Mouse (Mus musculus) ES-E14 (cell line): ENCODE results near the gene Trim2.

Experiments
- HCFC1 ChIP-seq: IDR thresholded peaks from 2 replicates; pipeline ENCODE4 v1.6.1; 2012; ENCODE audit warnings: low read length, inconsistent platforms, borderline replicate concordance; ENCODE audit not compliant: insufficient read depth
- MAFK ChIP-seq: IDR thresholded peaks from 2 replicates; pipeline ENCODE4 v1.6.1; 2014; ENCODE audit warnings: mild to moderate bottlenecking, low read depth, low read length, inconsistent platforms; ENCODE audit not compliant: insufficient read depth
- ZC3H11A ChIP-seq: IDR thresholded peaks from 2 replicates; pipeline ENCODE4 v1.6.1; 2012; ENCODE audit warnings: low read depth, mild to moderate bottlenecking, inconsistent platforms, low read length, borderline replicate concordance
- ZNF384 ChIP-seq: IDR thresholded peaks from 2 replicates; pipeline ENCODE4 v1.6.1; 2012; ENCODE audit warnings: low read depth, low read length, inconsistent platforms

DNA sequence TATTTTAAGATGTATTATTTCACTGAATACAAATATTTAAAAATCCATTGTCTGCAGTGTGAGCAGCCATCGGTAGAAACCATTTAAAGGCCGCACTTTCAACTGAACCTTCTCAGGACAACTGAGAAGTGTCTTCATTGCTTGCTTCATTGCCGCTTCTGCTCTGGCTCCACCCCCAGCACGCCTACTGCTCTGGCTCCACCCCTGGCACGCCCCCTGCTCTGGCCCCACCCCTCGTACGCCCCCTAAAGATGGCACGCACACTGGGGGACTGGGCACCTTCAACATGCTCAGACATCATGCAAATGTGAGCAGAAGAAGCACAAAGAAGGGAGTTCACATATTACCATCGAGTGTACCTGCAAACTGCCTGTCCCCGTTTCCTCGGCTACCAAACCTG, 134.3 kb downstream of the Trim2 start:
- TF ChIP-seq ZNF384 (no peak), MAFK (no peak), HCFC1 (no peak), ZC3H11A (no peak)
